Mouse (Mus musculus): ENCODE results near the gene Acvr1. TPM values are rescaled to one million over a fixed set of nuclear protein-coding genes. Genes with fewer than 3 reads are reported as not detected.

Gene Acvr1
- total and polyA plus RNA-seq, 2 experiments from 2014 or later: 5.9 to 13.5 TPM

GRCm38 (mm10) chr2:58485683-58486082 is 81.3 kb downstream of the Acvr1 start:
- 64% methylated on average over 3 of the region's 3 CpGs for WGBS
- peaks cover 57% of the 10 kb centered on the region for H3K4me1 ChIP-seq (ENCODE audit: control insufficient read depth, insufficient read depth)
- H3K36me3 ChIP-seq (replicated peaks; ENCODE audit: control insufficient read depth, insufficient read depth, low read length): 0 out of 2 replicates have a peak, but pooled peaks cover 3% of the 10 kb centered on the region
- H3K27ac ChIP-seq (ENCODE audit: low read depth): no peak overlapping the region
- H3K4me2 ChIP-seq (ENCODE audit: low read depth, low read length): no peak overlapping the region
- no peak overlapping the region for H3K9ac ChIP-seq (replicated peaks; ENCODE audit: low read depth, low read length)
- no peaks in the 10 kb centered on the region for H3K9me3 ChIP-seq (replicated peaks; ENCODE audit: control insufficient read depth, low read length)
- no peak overlapping the region for H3K4me3 ChIP-seq (ENCODE audit: low read depth, low read length)
- no peak for TF ChIP-seq CTCF (IDR thresholded peaks at IDR 0.05; ENCODE audit: low read depth)
- TF ChIP-seq EP300 (IDR thresholded peaks at IDR 0.05; ENCODE audit: low read depth): no peak
- ATAC-seq (ENCODE audit: insufficient read depth, low read depth) (no peak), DNase-seq (ENCODE audit: low spot score) (no peak)
- no peaks in the 10 kb centered on the region for H3K27me3 ChIP-seq (ENCODE audit: control insufficient read depth, insufficient read depth, low read length)

GRCm38 (mm10) chr2:58485152-58485551 is 81.8 kb downstream of the Acvr1 start:
- no peaks in the 10 kb centered on the region for H3K27me3 ChIP-seq (ENCODE audit: control insufficient read depth, insufficient read depth, low read length)
- ATAC-seq (ENCODE audit: insufficient read depth, low read depth) (no peak), DNase-seq (ENCODE audit: low spot score) (no peak)
- H3K4me3 ChIP-seq (ENCODE audit: low read depth, low read length): no peak overlapping the region
- no peak overlapping the region for H3K4me2 ChIP-seq (ENCODE audit: low read depth, low read length)
- no peaks in the 10 kb centered on the region for H3K9me3 ChIP-seq (replicated peaks; ENCODE audit: control insufficient read depth, low read length)
- TF ChIP-seq EP300 (IDR thresholded peaks at IDR 0.05; ENCODE audit: low read depth): no peak
- H3K9ac ChIP-seq (replicated peaks; ENCODE audit: low read depth, low read length): no peak overlapping the region
- H3K36me3 ChIP-seq (replicated peaks; ENCODE audit: control insufficient read depth, insufficient read depth, low read length): 0 out of 2 replicates have a peak, but pooled peaks cover 3% of the 10 kb centered on the region
- H3K4me1 ChIP-seq (ENCODE audit: control insufficient read depth, insufficient read depth): peaks cover 55% of the 10 kb centered on the region
- peak overlapping the region; percentile 37; the same call in 1 of the 2 replicates for H3K27ac ChIP-seq (ENCODE audit: low read depth)
- 15% methylated on average over 4 of the region's 4 CpGs for WGBS

GRCm38 (mm10) chr2:58484284-58484965 is 82.5 kb downstream of the Acvr1 start:
- Histone ChIP-seq H3K4me3 (ENCODE audit: low read depth, low read length) (no peak overlapping the region), H3K4me2 (ENCODE audit: low read depth, low read length) (no peak overlapping the region), H3K27ac (ENCODE audit: low read depth) (peak overlapping the region; percentile 37), H3K9me3 (replicated peaks; ENCODE audit: control insufficient read depth, low read length) (no peaks in the 10 kb centered on the region), H3K27me3 (ENCODE audit: control insufficient read depth, insufficient read depth, low read length) (no peaks in the 10 kb centered on the region), H3K9ac (replicated peaks; ENCODE audit: low read depth, low read length) (no peak overlapping the region), H3K36me3 (replicated peaks; ENCODE audit: control insufficient read depth, insufficient read depth, low read length) (0 out of 2 replicates have a peak, but pooled peaks cover 3% of the 10 kb centered on the region), H3K4me1 (ENCODE audit: control insufficient read depth, insufficient read depth) (peaks cover 47% of the 10 kb centered on the region)
- WGBS: 25% methylated on average over 7 of the region's 7 CpGs
- TF ChIP-seq EP300 (IDR thresholded peaks at IDR 0.05; ENCODE audit: low read depth) (no peak), CTCF (IDR thresholded peaks at IDR 0.05; ENCODE audit: low read depth) (no peak)
- no peak for DNase-seq (ENCODE audit: low spot score)
- ATAC-seq (ENCODE audit: insufficient read depth, low read depth): no peak

GRCm38 (mm10) chr2:58481450-58482100 is 85.4 kb downstream of the Acvr1 start:
- peaks cover 8% of the 10 kb centered on the region; the same call in 1 of the 2 replicates for H3K36me3 ChIP-seq (replicated peaks; ENCODE audit: control insufficient read depth, insufficient read depth, low read length)
- H3K4me1 ChIP-seq (ENCODE audit: control insufficient read depth, insufficient read depth): peaks cover 20% of the 10 kb centered on the region
- 64% methylated on average over 9 of the region's 9 CpGs for WGBS
- H3K27ac ChIP-seq (ENCODE audit: low read depth): no peak overlapping the region
- no peak overlapping the region for H3K9ac ChIP-seq (replicated peaks; ENCODE audit: low read depth, low read length)
- DNase-seq (ENCODE audit: low spot score) (no peak), ATAC-seq (ENCODE audit: insufficient read depth, low read depth) (no peak)
- H3K4me3 ChIP-seq (ENCODE audit: low read depth, low read length): no peak overlapping the region
- H3K9me3 ChIP-seq (replicated peaks; ENCODE audit: control insufficient read depth, low read length): no peaks in the 10 kb centered on the region
- H3K4me2 ChIP-seq (ENCODE audit: low read depth, low read length): no peak overlapping the region
- TF ChIP-seq EP300 (IDR thresholded peaks at IDR 0.05; ENCODE audit: low read depth) (no peak), CTCF (IDR thresholded peaks at IDR 0.05; ENCODE audit: low read depth) (no peak)
- no peaks in the 10 kb centered on the region for H3K27me3 ChIP-seq (ENCODE audit: control insufficient read depth, insufficient read depth, low read length)

- peaks cover 15% of the 10 kb centered on the region for H3K36me3 ChIP-seq (replicated peaks; ENCODE audit: control insufficient read depth, insufficient read depth, low read length)
- no peak for TF ChIP-seq CTCF (IDR thresholded peaks at IDR 0.05; ENCODE audit: low read depth)
- TF ChIP-seq EP300 (IDR thresholded peaks at IDR 0.05; ENCODE audit: low read depth): no peak
- no peak overlapping the region for H3K9ac ChIP-seq (replicated peaks; ENCODE audit: low read depth, low read length)
- WGBS: 64% methylated on average over 6 of the region's 6 CpGs
- no peak overlapping the region for H3K4me2 ChIP-seq (ENCODE audit: low read depth, low read length)
- no peak overlapping the region for H3K27ac ChIP-seq (ENCODE audit: low read depth)
- H3K9me3 ChIP-seq (replicated peaks; ENCODE audit: control insufficient read depth, low read length): no peaks in the 10 kb centered on the region
- H3K4me3 ChIP-seq (ENCODE audit: low read depth, low read length): no peak overlapping the region
- DNase-seq (ENCODE audit: low spot score) (no peak), ATAC-seq (ENCODE audit: insufficient read depth, low read depth) (no peak)
- no peaks in the 10 kb centered on the region for H3K27me3 ChIP-seq (ENCODE audit: control insufficient read depth, insufficient read depth, low read length)
- peaks cover 15% of the 10 kb centered on the region for H3K4me1 ChIP-seq (ENCODE audit: control insufficient read depth, insufficient read depth)
Observed at GRCm38 (mm10) chr2:58480764-58481163, 86.2 kb downstream of the Acvr1 start.

Data from heart, postnatal 0 days (tissue).